Mouse (Mus musculus) kidney, embryonic 16.5 days (tissue): ENCODE data around the gene Psmb4. TPM values are rescaled to one million over a fixed set of nuclear protein-coding genes. Genes with fewer than 3 reads are reported as not detected.
A peak's percentile ranks its signal among the peaks of the same experiment; 100 is the strongest.
"Not testable (repeated sequence)": the region's sequence is repeated elsewhere in the genome, so short reads cannot be mapped to it uniquely, and the experiment has no call there.

Experiments used
- ATAC-seq: fragments of 200-750 bp; cut with Nextera tagmentation; 2 replicates; pipeline ENCODE4 v1.8.0; 2017; ENCODE audit warnings: moderate TSS enrichment; ENCODE audit not compliant: low FRiP score, low TSS enrichment
- H3K27ac ChIP-seq: fragments of 300-500 bp; sonication (generic); 2 replicates; pipeline ENCODE4 v1.5.1; 2014; ENCODE audit warnings: low read length
- H3K27me3 ChIP-seq: fragments of 300-500 bp; sonication (generic); 2 replicates; pipeline ENCODE4 v1.6.1; 2014; ENCODE audit warnings: low read length, control low read depth, mixed read lengths; ENCODE audit not compliant: insufficient read depth
- H3K36me3 ChIP-seq: fragments of 300-500 bp; sonication (generic); 2 replicates; pipeline ENCODE4 v1.6.1; 2014; ENCODE audit warnings: low read length, control low read depth, mixed read lengths; ENCODE audit not compliant: insufficient read depth
- H3K4me1 ChIP-seq: fragments of 300-500 bp; sonication (generic); 2 replicates; pipeline ENCODE4 v1.6.1; 2014; ENCODE audit warnings: low read length, control low read depth, mixed read lengths; ENCODE audit not compliant: insufficient read depth
- H3K4me2 ChIP-seq: fragments of 300-500 bp; sonication (generic); replicated peaks from 2 replicates; pipeline ENCODE4 v1.6.1; 2014; ENCODE audit warnings: low read depth, low read length
- H3K4me3 ChIP-seq: fragments of 300-500 bp; sonication (generic); 2 replicates; pipeline ENCODE4 v1.5.1; 2014; ENCODE audit warnings: mild to moderate bottlenecking, low read length
- H3K9ac ChIP-seq: fragments of 300-500 bp; sonication (generic); replicated peaks from 2 replicates; pipeline ENCODE4 v1.6.1; 2014; ENCODE audit warnings: low read length
- H3K9me3 ChIP-seq: fragments of 300-500 bp; sonication (generic); 2 replicates; pipeline ENCODE4 v1.6.1; 2016; ENCODE audit warnings: low read length, control low read depth
- WGBS: fragments of 180-500 bp; shearing (Covaris S2); extraction: QIAGEN DNeasy Blood & Tissue Kit; methylation state at CpG from one replicate; pipeline ENCODE4 v1.1.7; 2014; 5-methylcytosine and 5-hydroxymethylcytosine counted together
- polyA plus RNA-seq: library from polyadenylated mRNA; unstranded; fragments of >200 nt; fragmentation: Nextera tagmentation; extraction: Ambion mirVana; gene quantifications from 2 replicates; pipeline ENCODE4 v1.2.1, GENCODE M21; 2015

The Psmb4 gene
- polyA plus RNA-seq, 1 experiment from 2014 or later = 366 TPM

- H3K9ac ChIP-seq, H3K4me2 ChIP-seq, ATAC-seq, H3K36me3 ChIP-seq, H3K9me3 ChIP-seq, H3K27me3 ChIP-seq, H3K4me3 ChIP-seq, H3K27ac ChIP-seq: not testable (repeated sequence)
- peaks cover 15% of the 10 kb centered on the region for H3K4me1 ChIP-seq
- 79% methylated on average over 2 of the region's 4 CpGs for WGBS
Measured at GRCm38 (mm10) chr3:94928979-94929378, 42.2 kb upstream of the Psmb4 start.

- not testable (repeated sequence) for H3K4me3 ChIP-seq, H3K9me3 ChIP-seq, H3K27ac ChIP-seq, H3K36me3 ChIP-seq, H3K9ac ChIP-seq, H3K4me1 ChIP-seq, H3K4me2 ChIP-seq, ATAC-seq, H3K27me3 ChIP-seq
- WGBS = 48% methylated on average over 4 of the region's 4 CpGs
Measured at GRCm38 (mm10) chr3:94926301-94926736, 39.6 kb upstream of the Psmb4 start.

DNA sequence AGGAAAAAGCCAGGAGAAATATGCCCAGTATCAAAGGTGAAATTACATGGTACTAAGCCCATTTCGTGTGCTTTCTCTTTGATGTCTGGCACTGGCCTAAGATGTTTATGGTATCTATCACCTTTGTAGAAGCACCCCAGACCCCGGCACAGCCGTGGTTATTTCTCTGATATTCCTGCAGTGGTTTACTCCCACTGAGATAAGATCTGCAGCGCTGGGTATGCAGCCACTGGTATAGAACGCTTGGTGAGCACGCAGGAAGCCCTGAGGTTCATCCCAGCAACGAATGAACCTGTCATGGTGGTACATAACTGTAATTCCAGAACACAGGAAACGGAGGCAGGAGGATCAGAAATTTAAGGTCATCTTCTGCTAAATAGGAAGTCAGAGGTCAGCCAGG lies 37.9 kb upstream of the Psmb4 start:
- H3K27ac ChIP-seq = no peak overlapping the region
- no peak for ATAC-seq
- no peak overlapping the region for H3K4me3 ChIP-seq
- no peaks in the 10 kb centered on the region for H3K36me3 ChIP-seq
- no peak overlapping the region for H3K9ac ChIP-seq
- 22% methylated on average over 8 of the region's 8 CpGs for WGBS
- no peaks in the 10 kb centered on the region for H3K9me3 ChIP-seq
- H3K4me1 ChIP-seq = 0 out of 2 replicates have a peak, but pooled peaks cover 4% of the 10 kb centered on the region
- no peak overlapping the region for H3K4me2 ChIP-seq
- H3K27me3 ChIP-seq = no peaks in the 10 kb centered on the region

GRCm38 (mm10) chr3:94922333-94922732 lies 35.6 kb upstream of the Psmb4 start:
- Histone ChIP-seq H3K27ac (no peak overlapping the region), H3K36me3 (no peaks in the 10 kb centered on the region), H3K4me2 (no peak overlapping the region), H3K4me1 (peaks cover 14% of the 10 kb centered on the region), H3K9ac (no peak overlapping the region), H3K4me3 (no peak overlapping the region), H3K9me3 (no peaks in the 10 kb centered on the region), H3K27me3 (no peaks in the 10 kb centered on the region)
- 25% methylated on average over 3 of the region's 3 CpGs for WGBS
- no peak for ATAC-seq

DNA sequence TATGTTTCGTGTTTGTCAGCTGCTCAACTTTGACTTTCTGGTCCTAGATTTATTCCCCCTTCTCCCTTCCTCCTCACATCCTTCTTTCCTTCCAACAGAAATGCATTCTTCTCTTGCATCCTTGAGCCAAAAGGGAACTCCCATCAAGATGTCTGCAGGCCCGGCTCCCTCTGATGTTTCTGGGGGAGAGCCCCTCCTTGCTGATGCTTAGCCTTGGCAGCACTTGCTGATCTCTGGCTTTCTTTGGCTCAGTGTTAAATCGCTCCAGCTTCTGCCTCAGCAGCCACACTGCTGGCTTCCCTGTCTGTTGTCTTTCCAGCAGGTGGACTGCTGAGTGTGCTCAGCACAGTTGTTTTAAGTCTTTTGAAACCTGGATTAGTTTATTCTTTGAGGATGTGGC lies 34.3 kb upstream of the Psmb4 start:
- H3K9me3 ChIP-seq = no peaks in the 10 kb centered on the region
- no peaks in the 10 kb centered on the region for H3K36me3 ChIP-seq
- H3K4me2 ChIP-seq = no peak overlapping the region
- H3K27ac ChIP-seq = no peak overlapping the region
- no peaks in the 10 kb centered on the region for H3K27me3 ChIP-seq
- WGBS = 49% methylated on average over 3 of the region's 3 CpGs
- H3K4me1 ChIP-seq = peaks cover 16% of the 10 kb centered on the region
- ATAC-seq = no peak
- H3K9ac ChIP-seq = no peak overlapping the region
- no peak overlapping the region for H3K4me3 ChIP-seq

GRCm38 (mm10) chr3:94918845-94919244 lies 32.1 kb upstream of the Psmb4 start:
- Histone ChIP-seq H3K9ac (no peak overlapping the region), H3K27ac (no peak overlapping the region), H3K27me3 (no peaks in the 10 kb centered on the region), H3K4me3 (no peak overlapping the region), H3K9me3 (no peaks in the 10 kb centered on the region), H3K4me2 (no peak overlapping the region), H3K36me3 (no peaks in the 10 kb centered on the region), H3K4me1 (peaks cover 12% of the 10 kb centered on the region)
- no peak for ATAC-seq
- 56% methylated on average over 4 of the region's 4 CpGs for WGBS

DNA sequence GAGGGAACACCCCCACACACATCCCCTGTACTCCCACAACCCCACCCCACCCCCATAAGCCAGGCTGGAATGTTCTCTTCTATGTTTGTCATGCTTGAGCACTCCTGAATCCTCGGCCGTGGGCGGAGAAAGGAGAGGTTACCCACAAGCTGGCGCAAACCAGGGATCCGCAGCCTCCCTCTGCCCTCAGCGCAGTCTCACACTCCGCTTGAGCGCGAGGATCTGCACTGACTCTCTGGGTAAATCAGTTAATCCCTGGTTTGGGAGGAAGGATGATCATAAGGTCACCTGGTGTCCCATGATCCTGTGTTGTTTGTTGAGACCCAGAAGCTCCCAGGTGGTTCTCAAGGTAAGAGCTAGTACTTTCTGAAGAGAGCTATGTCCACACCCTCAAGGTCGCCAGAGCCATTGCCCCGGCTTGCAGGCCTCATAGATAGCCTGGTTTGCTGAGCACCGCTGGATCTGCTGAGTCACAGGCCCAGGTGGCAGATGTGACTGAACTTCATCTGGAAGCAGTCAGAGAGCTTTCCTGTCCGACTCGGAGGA lies 31.1 kb upstream of the Psmb4 start:
- peak; percentile 94 for ATAC-seq
- Histone ChIP-seq H3K27me3 (no peaks in the 10 kb centered on the region), H3K4me2 (peak overlapping the region; percentile 30), H3K4me1 (peaks cover 12% of the 10 kb centered on the region), H3K36me3 (no peaks in the 10 kb centered on the region), H3K27ac (peak overlapping the region; percentile 91), H3K4me3 (no peak overlapping the region), H3K9me3 (no peaks in the 10 kb centered on the region), H3K9ac (peak overlapping the region; percentile 44; the same call in 1 of the 2 replicates)
- WGBS = 29% methylated on average over 14 of the region's 14 CpGs

DNA sequence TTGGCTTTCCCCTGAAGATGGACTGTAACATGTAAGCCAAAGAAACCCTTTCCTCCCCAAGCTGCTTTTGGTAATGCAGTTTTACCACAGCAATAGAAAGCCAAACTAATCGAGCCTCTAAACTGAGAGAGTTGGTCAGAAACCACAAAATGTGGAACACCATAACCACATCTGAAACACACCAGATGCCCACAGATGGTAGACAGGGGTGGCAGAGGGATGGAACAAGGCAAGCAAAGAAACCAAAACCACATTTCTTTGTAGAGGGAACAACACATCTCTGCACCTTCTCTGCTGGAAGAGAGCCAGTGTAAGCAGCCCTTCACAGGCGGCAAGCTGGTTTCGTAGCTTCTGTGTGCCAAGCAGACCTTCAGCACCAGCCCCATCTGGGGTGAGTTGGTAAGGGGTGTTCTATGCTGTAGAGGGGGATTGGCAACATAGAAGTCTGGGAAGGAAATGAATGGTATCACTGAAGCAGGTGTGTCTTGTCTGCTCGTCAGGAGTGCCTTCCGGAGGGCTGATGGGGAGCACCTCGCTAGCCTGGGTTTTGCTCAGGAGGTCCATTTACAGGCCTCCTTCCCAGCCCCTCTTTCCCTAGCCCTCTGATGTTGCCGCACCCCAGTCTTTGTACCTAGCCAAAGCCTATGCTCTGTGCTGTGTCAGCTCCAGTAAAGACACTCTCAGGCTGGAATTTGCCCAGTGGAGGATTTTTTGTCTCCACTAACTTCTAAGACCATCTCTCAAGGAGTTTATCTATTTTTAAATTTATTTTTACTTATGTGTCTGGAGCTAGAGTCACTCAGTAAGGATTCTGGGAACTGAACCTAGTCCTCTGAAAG lies 29.4 kb upstream of the Psmb4 start:
- H3K9me3 ChIP-seq = no peaks in the 10 kb centered on the region
- no peak overlapping the region for H3K4me3 ChIP-seq
- no peak overlapping the region for H3K9ac ChIP-seq
- no peak overlapping the region for H3K27ac ChIP-seq
- no peak overlapping the region for H3K4me2 ChIP-seq
- ATAC-seq = no peak
- H3K27me3 ChIP-seq = no peaks in the 10 kb centered on the region
- H3K36me3 ChIP-seq = no peaks in the 10 kb centered on the region
- H3K4me1 ChIP-seq = peaks cover 12% of the 10 kb centered on the region
- 76% methylated on average over 7 of the region's 7 CpGs for WGBS

- Histone ChIP-seq H3K9me3 (no peaks in the 10 kb centered on the region), H3K27me3 (no peaks in the 10 kb centered on the region), H3K4me1 (peaks cover 12% of the 10 kb centered on the region), H3K36me3 (no peaks in the 10 kb centered on the region), H3K4me2 (no peak overlapping the region), H3K9ac (no peak overlapping the region), H3K27ac (peak overlapping the region; percentile 39), H3K4me3 (no peak overlapping the region)
- WGBS = 50% methylated on average over 5 of the region's 5 CpGs
- no peak; the same call in 1 of the 2 replicates for ATAC-seq
Measured at GRCm38 (mm10) chr3:94913801-94914200, 27.0 kb upstream of the Psmb4 start.

GRCm38 (mm10) chr3:94911050-94911693 lies 24.4 kb upstream of the Psmb4 start:
- Histone ChIP-seq H3K9ac (no peak overlapping the region), H3K4me3 (no peak overlapping the region), H3K36me3 (no peaks in the 10 kb centered on the region), H3K4me1 (no peaks in the 10 kb centered on the region), H3K27ac (no peak overlapping the region), H3K9me3 (no peaks in the 10 kb centered on the region), H3K27me3 (no peaks in the 10 kb centered on the region), H3K4me2 (no peak overlapping the region)
- no peak for ATAC-seq
- 63% methylated on average over 2 of the region's 2 CpGs for WGBS
